Mouse (Mus musculus) frontal cortex, adult (tissue): ENCODE results near the gene Dnajb2.
"Not testable (repeated sequence)": the region's sequence is repeated elsewhere in the genome, so short reads cannot be mapped to it uniquely, and the experiment has no call there.

Experiments
- ATAC-seq: cut with Nextera tagmentation; 2 replicates; pipeline ENCODE4 v1.9.2; 2017; ENCODE audit warnings: mild to moderate bottlenecking, moderate library complexity, mixed read lengths; ENCODE audit not compliant: low TSS enrichment

The Dnajb2 gene

DNA sequence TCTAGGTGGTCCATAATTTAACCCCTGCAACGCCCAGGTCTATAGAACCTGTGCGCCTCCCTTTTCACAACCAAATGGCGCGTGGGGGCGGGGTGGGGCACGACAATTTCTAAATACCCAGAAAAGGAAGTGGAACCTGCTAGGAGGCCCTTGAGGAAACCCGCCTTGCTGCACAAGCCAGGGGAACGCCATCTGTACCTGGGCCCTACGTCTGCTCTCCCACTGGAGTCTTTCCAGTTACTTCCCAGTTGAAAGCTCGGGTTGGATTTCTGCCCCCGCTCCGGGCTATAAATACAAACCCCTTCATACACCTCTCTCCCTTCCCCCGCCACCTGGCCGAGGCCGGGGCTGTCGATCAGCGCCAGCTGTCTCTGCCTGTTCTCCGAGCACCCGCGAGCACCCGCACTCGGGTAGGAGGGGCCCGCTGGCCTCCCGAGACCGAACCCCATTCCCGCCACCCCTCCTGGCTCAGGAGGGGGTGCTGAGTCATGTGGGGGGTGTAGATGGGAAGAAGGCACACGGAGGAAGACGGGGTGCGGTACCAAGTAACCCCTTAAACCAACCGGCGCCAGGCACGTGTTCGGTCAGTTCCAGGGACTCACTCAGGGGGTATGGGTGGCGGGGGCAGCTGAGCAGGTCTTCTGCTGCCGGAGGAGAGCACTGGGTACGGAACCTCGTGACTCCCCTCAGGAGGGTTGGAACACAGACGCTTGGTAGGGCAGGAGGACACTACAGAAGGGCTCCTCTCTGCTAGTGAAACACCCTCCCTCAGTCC, 17.8 kb upstream of the Dnajb2 start:
- ATAC-seq: peak; percentile 50

DNA sequence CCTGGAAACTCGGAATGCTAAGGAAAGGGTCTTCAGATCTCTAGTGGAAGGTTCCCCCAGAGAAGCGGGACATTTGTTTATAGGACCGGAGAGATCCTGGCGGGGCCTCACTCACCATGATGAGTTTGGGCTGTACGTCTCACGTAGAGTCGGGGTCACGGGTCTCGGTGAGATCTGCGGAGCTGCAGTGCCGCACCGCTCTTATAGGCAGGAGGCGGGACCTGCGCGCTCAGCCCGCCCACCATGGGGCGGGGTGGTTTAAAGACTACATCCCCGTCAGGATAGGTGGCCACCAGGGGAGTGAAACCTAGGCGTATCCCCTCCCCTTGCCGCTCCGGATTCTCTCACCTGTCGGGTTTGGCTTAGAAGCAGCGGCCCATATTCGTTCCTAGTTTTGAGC, 17.1 kb upstream of the Dnajb2 start:
- peak; percentile 77 for ATAC-seq

DNA sequence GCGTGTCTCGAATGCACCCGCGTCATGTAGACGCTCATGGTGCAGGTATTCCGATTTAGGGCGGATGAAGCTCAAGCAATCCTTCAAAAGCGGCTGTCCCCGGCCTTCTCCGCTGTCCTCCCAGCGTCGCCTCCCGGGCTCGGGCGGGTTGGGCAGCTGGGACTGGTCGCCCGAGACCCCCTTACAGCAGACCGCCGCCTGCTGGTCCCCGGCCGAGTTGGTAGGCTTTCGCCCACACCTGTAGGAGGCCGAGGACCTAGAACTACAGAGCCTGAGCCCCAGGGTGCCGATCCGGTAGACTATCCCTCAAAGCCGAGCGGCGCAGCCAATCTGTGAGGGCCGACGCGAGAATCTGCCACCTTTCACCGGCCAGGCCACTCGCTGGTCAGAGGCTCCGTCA, 16.7 kb upstream of the Dnajb2 start, which contains the start of gene Tuba4a:
Gene Tuba4a, minus strand, starts transcription at position 335 of the 400 bp plus-strand sequence.
- ATAC-seq: peak; percentile 28

DNA sequence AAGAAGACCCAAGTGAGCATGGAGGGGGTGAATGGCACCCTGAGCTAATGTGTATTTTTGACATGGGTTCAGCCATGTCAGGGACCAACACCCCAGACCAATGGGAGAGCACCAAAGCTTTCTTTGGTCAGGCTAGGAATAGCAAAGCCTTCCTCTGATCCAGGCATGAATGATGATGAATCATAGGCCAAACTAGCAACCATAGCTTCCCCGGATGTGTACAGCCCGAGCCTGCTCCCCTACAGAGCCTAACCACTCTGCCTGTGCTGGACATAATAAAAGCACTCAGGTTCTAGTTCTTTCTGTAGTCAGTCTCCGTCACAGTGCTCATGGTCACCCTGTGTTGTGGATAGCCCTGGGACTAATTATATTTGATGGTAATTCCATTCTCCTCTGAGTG, 14.7 kb upstream of the Dnajb2 start:
- ATAC-seq: no peak

DNA sequence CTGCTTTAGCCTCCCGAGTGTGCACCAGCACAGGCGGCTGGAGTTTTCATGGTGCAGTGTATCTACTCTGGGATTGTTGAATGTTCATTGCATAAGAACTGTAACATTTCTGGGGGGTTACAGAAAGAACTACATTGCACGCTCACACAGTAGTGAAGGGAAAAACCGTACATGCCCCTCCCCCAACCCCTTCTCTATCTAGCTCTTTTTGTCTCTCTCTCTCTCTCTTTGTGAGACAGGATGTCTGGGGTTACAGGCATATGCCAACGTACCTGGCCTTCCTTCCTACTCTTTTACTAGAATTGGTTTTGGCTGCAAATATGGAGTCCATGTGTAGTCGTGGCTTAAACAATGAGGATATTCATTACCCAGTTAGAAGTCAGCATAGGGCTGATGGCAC, 13.3 kb upstream of the Dnajb2 start:
- ATAC-seq: no peak

DNA sequence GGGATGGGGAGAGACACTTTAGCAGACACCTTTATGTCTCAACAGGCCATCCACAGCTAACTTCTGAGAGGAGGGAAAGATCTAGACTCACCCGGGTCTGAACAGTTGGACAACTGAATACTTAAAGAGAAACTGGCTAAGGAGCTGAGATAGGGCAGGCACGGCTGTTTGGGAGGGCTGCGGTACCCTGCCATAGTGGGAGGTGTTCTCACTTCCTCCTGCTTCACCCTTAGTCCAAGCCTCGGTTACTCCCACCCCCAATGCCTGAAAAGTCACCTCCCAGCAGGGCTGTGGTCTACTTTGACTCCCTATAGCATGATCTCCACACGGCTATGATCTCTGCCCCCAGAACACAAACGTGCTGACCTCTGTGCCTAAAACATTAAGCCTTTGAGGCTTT, 12.7 kb upstream of the Dnajb2 start:
- ATAC-seq: no peak

DNA sequence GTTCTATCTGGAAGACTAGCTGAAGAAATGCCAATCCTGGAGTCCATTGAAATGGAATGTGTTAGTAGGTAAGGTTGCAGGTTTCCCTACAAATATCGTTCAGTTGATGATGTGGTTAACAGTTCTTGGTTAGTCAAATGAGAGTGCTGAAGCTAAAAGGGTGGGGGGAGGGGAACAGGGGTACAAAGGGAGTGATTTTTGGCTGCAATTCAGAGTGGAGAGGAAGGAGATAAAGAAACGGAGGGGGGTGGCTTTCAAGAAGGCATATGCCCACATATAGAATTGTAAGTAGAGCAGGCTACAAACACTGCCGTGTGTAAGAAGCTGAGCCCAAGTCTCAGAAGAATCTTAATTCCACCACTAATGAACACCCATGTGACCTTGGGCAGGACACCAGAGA, 10.7 kb upstream of the Dnajb2 start:
- no peak for ATAC-seq

DNA sequence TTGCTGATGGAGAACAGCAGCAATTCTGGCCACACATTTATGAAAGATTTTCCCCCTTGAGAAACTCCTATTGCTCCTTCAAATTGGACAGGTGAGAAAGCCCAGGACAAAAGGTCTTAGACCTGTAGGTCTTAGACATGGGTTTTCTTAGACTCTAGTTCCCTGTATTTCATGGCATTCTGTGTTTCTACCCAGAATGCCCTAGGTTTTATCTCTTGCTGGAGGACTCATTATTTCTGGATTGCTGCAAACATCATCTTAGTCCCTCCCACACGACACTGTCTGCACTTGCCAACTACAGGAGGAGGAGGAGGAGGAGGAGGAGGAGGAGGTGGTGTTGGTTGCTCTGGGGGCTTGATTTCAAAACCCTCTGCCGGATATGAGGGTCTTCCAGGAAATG, 10.1 kb upstream of the Dnajb2 start:
- ATAC-seq: no peak

DNA sequence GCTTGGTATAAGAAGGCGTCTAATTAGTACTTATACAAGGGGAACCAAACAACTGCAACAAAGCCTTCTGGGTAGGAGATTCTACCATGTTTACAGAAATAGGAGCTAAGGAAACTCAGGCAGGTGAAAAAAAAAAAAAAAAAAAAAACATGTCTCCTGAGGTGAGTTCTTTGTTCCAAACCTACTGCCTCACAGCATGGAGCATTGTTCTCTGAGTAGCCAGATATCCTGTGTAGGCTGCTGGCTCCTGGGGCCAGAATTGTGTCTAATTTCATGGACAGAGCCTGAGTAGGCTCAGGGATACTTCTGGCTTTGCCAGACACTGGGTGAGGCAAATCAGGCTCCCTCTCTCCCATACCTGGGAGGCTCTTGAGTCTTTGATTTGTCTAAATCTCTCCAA, 8.6 kb upstream of the Dnajb2 start:
- ATAC-seq: no peak

DNA sequence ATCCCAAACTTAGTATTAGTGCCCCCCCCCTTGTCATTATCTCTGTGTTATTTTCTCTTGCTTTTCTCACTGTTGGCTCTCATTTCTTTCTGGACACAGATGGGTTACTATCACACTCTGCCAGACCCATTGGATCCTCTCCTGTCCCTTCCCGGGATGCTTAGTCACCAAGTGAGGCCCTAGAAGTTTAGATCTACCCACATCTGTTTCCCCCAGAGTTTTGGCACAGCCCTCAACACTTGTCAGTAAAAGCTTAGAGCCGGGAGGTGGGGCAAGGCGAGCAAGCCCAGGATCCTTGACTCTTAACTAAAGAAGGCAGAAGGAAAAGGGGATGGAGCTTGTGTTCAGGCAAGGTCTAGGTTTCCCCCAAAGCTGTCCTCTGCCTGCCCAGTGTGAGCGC, 7.0 kb upstream of the Dnajb2 start:
- ATAC-seq: no peak

DNA sequence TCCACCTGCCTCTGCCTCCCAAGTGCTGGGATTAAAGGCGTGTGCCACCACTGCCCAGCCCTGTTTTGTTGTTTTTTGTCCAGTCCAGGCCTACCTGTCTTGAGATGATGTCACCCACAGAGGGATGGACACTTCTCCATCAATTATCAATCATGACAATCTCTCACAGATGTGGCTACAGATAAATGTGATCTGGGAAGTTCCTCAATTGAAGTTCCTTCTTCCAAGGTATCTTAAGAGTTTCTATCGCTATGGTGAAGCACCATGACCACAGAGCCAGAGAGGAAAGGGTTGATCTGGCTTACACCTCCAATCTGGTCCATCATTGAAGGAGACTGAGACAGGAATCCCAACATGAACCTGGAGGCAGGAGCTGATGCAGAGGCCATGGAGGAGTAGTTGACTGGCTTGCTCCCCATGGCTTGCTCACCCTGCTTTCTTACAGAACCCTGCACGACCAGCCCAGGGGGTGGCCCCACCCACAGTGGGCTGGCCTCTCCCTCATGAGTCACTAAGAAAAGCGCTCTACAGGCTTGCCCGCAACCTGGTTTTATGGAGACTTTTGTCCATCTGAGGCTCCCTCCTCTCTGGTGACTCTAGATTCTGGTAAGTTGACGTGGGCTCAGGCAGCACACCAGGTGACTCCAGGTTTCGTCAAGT, 5.7 kb upstream of the Dnajb2 start:
- ATAC-seq: no peak

DNA sequence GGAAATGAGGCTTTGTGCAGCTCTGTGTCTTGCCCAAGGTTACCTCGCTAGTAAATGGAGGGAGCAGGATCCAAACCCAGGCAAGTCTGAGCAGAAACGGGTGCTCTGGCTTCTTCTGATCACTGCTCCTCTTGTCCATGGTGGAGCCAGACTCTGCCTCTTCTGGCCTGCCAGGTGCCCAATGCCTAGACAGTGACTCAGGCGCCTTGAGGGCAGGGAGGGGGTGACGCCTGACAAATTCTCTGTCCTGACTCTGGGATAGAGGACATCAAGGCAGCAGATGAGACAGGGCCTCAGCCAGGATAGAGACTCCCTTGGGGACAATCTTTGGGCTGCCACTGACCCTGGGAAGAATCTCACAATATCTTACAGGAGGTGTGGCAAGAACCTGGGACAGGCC, 5.0 kb upstream of the Dnajb2 start:
- no peak; the same call in 1 of the 2 replicates for ATAC-seq

DNA sequence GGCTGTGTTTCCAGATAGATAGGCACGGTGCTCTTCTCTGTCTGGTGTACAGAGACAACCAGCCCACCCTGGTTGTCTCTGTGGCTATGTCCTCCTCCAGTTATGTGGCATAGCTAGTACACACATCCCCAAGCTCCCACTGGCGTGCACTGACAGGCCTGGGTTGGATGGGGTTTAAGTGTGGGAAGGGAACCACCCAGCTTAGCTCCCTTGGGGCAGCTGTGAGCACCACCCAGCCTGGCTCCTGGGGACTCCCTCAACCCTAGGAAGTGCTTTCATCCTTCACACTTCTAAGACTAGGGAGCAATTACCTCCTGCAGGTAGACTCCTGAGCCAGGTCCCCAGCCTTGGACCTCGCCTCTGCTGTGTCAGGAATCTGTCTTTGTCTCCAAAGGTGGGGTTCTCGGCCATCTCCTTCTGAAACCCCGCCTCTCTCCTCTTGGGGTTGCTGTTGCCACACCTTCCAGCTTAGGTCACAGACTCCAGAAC, 4.5 kb upstream of the Dnajb2 start, which contains the start of gene A630095N17Rik:
Gene A630095N17Rik, minus strand, starts transcription at position 439 of the 489 bp plus-strand sequence.
- no peak for ATAC-seq

DNA sequence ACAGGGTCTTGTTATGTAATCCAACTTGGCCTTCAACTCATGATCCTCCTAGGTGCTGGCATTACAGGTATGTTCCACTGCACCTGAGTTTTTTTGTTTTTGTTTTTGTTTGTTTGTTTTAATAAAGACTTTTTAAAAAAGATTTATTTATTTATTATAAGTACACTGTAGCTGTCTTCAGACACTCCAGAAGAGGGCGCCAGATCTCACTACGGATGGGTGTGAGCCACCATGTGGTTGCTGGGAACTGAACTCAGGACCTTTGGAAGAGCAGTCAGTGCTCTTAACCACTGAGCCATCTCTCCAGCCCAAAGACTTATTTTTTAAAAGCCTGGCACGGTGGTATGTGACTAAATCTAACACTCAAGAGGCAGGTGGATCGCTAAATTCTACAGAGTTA, 3.7 kb upstream of the Dnajb2 start:
- ATAC-seq: not testable (repeated sequence)

DNA sequence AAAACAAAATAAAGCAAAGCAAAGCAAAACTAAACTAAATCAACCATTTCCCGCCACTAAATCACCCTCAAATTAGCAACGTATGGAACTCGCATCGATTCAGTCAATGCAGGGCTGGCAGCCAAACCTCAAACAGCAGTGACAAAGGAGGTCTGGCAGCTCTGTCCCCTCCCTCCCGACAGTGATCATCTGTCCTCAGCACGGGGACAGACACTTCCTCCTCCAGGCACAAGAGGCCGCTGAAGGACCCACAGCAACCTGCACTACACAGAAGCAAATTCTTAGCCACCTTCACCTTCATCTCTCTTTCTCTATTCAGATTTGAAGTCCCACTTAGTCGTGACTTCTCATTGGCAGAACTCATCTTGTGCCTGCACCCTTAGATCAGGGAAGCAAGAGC, 1.6 kb upstream of the Dnajb2 start:
- ATAC-seq: peak; percentile 45

DNA sequence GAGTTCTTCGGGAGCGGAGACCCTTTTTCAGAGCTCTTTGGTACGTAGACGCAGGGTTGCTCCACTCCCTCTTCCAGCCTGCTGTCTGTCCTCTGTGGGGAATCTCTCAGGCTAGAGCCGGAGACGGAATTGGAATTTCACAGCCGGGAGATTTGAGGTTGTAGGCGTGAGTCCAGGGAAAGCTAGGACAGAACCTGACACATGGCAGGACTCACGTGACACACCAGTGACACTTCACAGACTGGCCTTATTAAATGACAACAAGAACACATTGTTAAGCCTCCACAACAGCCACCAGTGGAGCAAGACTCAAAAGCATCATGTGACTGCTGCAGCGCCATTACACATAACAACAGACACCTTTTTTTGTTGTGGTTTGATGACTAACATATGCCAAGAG, 3.4 kb downstream of the Dnajb2 start:
- ATAC-seq: peak; percentile 18; the same call in 1 of the 2 replicates

DNA sequence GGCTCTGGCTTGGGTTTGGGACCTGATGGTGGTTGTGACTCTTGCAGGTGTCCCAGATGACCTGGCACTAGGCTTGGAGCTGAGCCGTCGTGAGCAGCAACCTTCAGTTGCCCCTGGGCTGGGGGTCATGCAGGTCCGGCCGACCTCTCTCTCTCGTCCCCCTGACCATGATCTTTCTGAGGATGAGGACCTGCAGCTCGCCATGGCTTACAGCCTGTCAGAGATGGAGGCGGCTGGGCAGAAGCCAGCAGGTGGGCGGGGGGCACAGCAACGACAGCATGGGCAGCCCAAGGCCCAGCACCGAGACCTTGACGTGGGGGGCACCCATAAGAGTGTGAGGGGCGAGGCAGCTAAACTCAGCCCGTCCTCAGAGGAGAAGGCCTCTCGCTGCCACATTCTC, 7.2 kb downstream of the Dnajb2 start:
- ATAC-seq: no peak

DNA sequence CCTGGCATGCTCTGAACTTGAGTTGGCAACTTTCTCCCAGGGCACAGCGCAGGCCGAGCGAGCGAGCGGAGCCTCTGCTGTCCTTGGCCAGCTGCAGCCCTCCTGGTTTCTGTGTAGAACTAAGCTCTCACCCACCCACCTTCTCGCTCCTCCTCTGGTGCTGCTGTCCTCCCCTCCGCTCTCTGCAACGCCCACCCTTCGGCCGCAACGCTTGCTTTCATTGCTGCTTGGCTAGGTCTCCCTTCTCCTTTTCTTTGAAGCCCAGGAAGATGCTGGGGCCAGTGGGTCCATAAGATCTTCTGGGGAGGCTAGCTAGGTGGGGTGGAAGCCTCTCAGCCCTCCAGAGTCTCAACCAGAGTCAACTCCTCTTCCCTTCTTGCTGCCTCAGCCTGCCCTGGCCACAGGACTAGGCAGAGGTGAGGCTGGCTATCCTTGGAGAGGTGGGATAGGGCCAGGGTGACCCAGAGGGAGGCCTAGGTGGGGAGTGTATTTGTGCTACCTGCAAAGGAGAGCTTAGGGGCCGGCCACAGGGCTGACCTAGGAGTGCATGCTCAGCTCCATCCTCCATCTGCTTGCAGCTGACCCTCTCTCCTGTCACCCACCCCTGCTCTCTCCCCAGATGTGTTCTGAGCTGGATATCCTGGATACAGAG, 8.1 kb downstream of the Dnajb2 start:
- ATAC-seq: peak; percentile 20

DNA sequence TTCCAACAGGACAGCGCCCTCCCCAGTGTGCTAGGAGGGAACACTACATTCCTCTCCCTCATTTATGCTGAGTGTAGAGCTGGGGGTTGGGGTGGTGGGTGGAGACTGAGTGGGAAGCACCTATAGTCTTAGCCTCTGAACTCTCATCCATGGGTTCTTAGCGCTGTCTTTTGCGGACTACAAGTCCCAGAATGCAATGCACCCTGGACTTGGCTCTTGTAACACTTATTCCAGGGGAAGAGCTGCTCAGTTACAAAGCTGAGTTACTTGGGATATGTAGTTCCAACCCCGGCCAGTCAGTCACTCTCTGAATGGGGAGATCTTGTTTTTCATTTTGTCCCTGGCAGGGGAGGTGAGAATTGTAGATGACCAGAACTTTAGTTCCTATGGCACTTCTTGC, 8.6 kb downstream of the Dnajb2 start:
- peak; percentile 73 for ATAC-seq

DNA sequence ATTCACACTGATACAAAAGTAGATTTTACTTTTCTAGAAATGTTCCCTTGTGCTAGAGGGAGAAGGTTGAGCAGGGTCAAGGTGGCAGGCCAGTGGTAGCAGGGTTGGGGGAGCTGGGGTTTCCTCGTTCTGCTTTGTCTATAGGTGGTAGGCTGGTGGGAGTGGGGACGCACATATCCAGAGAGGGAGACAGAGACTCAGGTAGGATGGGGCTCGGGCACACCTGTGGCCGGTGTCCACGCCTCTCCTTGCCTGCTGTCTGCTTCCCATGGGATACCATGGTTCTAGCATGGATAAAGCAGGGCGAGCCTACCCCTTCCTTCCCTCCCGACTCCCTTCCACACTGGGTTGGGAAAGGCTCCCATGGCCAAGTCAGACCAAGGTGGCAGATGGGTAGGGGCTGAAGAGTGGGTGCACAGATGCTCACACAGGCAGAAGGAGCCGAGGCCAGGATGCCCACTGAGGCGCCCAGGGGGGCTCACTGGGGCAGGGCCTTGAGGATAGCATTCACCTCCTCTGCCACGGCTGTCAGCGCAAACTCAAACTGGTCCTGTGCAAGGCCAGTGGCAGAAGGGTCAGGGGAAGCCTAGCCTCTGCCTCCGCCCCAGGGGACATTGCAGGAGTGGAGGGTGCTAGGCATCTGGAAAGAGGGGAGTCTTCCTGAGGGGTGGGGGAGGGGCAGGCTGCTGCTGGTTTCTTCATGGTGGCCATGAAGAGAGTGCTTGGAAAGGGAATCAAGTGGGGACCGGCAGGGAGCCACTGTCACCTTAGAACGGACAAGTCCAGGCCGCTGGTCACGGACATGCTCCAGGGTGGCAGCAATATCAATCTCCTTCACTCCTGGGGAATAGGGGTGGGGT, 11.1 kb downstream of the Dnajb2 start:
- ATAC-seq: no peak

DNA sequence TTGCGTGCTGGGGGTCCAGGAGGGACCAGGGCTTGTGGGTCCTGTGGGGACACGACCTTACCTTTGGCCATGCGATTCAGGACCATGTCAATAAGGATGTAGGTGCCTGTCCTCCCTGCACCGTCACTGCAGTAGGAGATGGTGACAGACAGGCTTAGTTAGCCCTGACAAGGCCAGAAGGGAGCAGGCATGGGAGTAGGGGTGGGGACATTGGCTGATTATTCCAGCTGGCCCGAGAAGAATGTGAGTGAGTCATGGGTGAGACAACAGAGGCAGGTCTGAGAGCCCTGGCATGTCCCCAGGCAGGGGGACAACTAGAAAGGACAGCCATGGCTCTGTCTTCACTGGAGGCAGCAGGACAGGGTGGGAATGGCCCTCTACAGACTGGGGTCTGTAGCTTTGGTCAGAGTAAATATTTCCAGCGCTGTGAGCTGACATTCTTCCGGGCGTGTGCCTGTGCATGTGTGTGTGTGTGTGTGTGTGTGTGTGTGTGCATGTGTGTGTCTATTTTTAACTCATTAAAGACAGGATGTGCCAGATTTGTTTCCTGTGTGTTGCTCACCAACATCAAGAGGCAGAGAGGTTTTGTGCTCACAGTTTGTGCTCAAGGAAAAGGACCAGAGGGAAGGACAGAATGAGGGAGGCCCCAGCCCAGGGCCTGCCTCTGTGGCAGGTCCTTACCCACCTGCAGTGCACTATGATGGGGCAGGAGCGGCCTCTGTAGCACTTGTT, 12.0 kb downstream of the Dnajb2 start:
- peak; percentile 13 for ATAC-seq
